Mouse (Mus musculus): Measurements from ENCODE around the gene Parp8. TPM values are rescaled to one million over a fixed set of nuclear protein-coding genes. Genes with fewer than 3 reads are reported as not detected.
A peak's percentile ranks its signal among the peaks of the same experiment; 100 is the strongest.

Parp8 gene
- total RNA-seq, 2 experiments from 2014 or later, result 58.6 to 59.2 TPM

DNA sequence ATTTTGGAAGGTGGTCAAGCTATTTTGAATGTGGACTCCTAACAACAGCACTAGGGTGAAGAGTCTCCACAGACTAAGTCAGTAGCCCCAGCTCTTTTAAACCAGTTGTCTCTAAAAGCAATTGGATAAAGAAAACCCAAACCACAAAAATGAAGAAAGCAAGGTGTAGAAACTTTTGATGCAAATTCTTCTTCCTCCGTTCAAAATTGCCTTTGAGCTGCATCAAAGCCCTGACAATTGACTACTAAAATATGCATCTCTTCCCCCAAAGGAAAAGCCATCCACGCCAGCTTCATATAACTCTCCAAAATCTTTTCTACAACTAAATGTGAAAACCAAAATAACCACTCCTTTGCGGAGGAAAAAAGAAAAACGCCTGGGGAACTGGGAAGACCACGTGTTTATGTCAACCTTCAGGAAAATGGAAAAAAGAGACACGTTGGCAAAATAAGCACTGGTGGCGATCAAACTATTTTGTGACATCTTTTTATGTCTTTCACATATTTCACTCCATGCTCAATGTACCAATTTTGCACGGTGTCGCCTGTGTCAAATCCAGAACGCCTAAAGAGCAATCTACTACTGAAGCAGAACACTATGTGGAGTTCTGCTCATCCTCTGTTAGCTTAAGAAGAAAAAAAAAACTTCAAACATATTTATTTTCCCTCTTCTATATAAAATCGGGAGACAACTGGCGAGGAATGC is 1.8 kb downstream of the Parp8 start:
- DNase-seq (ENCODE audit: low spot score in 2 of 2), result no peak

- DNase-seq (ENCODE audit: low spot score in 2 of 2), result no peak
Measured at GRCm38 (mm10) chr13:117020631-117021030, 4.7 kb downstream of the Parp8 start.

GRCm38 (mm10) chr13:117018676-117019075 is 6.7 kb downstream of the Parp8 start:
- no peak for DNase-seq (ENCODE audit: low spot score in 2 of 2)

GRCm38 (mm10) chr13:117013516-117013915 is 11.8 kb downstream of the Parp8 start:
- DNase-seq (ENCODE audit: low spot score in 2 of 2), result no peak

GRCm38 (mm10) chr13:117012031-117012430 is 13.3 kb downstream of the Parp8 start:
- no peak for DNase-seq (ENCODE audit: low spot score in 2 of 2)

- no peak for DNase-seq (ENCODE audit: low spot score in 2 of 2)
Measured at GRCm38 (mm10) chr13:117010143-117010542, 15.2 kb downstream of the Parp8 start.

DNA sequence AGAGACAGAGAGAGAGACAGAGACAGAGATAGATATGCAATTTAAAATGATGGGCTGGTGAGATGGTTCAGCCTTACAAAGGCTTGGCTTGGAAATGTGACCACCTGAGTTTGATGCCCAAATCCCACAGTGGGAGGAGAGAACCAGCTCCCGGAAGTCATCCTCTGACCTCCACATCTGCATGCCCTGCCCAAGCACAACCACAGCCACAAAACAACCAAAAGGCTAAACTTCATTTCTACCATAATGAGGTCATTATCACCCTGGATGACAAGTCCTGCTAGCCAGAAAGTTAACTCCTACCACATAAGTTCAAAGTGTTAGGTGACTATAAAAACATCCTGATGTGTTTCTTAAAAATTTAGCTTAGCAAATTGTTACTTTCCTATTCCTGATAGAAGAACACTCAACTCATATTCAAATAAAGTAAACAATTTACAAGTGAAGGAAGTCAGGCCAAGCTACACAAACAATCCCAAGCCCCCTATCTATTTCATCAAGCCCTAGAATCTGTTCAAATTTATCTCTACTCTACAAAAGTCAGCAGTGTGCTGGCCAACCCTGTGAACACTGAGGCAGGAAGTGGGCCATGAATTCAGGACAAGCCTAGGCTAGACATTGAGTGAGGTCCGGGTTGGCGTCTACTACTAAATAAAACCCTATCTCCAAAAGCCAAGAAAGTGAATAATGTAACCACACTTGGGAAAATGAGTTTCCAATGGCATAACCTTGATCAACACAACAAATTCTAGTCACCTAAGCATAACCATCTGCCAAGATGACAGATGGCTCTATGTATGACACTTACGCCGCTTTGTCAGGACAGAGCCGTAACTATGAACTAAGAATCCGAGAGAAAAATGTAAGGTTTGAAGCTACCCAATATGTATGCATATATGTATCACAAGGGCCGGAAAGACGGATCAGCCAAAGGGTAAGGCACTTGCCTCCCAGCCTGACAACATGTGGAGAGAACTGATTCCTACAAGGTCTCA is 17.0 kb downstream of the Parp8 start:
- DNase-seq (ENCODE audit: low spot score in 2 of 2), result no peak

DNA sequence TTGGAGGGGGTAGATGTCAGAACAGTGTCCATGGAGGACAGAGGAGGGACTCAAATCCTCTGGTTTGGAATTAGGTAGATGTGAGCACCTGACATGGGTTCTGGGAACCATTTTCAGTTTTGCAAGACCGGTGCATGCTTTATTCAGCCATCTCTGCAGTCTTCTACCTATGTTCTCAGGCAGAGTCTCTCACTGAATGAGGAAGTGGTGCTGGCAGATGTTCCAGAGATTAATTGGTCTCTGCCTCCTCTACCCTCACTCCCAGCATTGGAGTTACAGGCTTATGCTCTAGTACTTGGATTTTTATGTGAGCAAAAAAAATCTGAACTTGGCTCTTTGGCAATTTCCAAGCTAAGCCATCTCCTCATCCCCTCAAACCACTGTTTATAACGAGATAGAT is 17.8 kb downstream of the Parp8 start:
- DNase-seq (ENCODE audit: low spot score in 2 of 2), result no peak

- DNase-seq (ENCODE audit: low spot score in 2 of 2), result no peak
Measured at GRCm38 (mm10) chr13:117006638-117007037, 18.7 kb downstream of the Parp8 start.

DNA sequence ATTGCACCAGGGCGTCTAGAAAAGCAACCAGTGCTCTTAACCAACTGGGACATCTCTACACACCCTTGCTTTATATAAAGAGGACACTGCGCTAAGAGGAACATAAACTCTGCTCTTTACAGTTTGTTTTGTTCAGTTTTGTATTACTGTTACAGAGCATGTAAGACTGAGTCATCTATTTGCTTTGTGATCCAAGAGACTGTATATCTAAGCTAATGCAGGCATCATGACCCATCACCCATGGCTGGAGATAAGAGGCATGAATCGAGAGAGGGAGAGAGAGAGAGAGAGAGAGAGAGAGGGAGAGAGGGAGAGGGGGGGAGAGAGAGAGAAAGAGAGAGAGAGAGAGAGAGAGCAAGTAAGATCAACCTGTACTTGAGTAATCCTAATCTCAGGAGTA is 24.8 kb downstream of the Parp8 start:
- DNase-seq (ENCODE audit: low spot score in 2 of 2), result no peak

DNA sequence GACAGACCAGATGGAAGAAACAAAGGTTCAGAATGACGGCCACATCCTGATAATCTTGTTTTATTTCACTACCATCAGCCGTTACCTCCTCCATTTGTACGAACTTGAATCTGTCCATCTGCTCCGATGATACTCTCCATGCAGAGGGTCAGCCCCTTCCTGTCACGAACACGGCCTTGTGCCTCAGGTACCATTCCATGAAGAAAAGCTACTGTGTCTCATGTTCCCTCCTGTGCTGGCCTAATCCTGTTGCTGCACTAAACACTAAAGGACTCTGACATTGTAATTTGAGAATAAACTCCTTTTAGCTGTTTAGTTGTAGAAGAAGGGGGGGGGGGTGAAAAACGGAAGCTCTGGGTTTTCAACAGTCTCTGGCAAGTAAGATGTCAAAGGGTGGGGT is 33.8 kb downstream of the Parp8 start:
- no peak for DNase-seq (ENCODE audit: low spot score in 2 of 2)

GRCm38 (mm10) chr13:116990327-116990726 is 35.0 kb downstream of the Parp8 start:
- DNase-seq (ENCODE audit: low spot score in 2 of 2), result no peak

DNA sequence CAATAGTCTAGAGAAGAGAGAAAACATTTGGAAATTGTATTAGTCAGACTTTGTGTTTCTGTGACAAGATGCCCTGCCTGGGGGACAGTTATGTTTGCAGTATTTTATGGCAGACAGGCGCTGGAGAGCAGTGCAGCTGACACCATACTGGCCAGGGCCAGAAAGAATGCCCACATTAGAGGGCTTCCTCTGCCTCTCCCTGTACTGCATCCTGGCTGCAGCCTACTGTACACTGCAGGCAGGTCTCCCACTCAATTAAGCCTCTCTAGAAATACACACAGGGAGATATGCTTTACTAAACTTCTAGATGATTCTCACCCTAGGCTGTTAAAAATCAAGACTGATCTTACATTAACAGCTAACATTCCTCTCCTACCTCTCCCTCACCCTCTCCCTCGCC is 36.6 kb downstream of the Parp8 start:
- DNase-seq (ENCODE audit: low spot score in 2 of 2), result no peak

- no peak for DNase-seq (ENCODE audit: low spot score in 2 of 2)
Measured at GRCm38 (mm10) chr13:116988208-116988607, 37.1 kb downstream of the Parp8 start.

DNA sequence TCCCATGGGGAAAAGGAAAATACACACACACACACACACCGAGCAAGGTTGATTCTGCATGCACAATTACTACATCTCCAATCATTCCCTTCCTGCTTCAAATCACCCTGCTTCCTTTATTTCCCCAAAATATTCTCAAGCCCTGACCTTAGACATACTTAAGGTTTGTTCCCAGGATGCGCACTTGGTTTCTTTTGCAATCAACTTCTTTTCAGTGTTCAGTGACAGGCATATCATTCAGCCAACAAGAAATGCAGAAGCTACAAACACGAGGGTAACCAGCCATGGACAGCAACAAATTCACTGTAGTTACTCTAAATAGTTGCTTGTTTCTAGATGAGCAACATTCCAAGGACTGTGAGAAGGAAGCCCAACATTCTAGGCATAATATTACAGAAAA is 38.1 kb downstream of the Parp8 start:
- DNase-seq (ENCODE audit: low spot score in 2 of 2), result no peak

DNA sequence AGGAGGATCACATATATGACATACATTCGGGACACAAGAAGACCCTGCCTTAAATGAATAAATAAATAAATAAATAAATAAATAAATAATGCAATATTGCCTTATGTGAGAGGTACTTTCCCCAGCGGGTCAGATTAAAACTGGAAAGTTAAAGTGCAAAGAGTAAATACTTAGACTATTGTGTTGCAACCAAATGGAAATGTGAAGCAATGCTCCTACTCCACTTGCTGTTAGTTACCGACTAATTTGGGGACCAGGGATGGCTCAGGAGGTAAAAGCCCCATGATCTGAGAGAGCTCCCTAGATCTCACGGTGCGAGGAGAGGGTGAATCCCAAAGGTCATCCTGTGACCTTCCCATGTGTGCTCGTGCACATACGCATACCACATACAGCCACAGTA is 38.7 kb downstream of the Parp8 start:
- no peak for DNase-seq (ENCODE audit: low spot score in 2 of 2)

DNA sequence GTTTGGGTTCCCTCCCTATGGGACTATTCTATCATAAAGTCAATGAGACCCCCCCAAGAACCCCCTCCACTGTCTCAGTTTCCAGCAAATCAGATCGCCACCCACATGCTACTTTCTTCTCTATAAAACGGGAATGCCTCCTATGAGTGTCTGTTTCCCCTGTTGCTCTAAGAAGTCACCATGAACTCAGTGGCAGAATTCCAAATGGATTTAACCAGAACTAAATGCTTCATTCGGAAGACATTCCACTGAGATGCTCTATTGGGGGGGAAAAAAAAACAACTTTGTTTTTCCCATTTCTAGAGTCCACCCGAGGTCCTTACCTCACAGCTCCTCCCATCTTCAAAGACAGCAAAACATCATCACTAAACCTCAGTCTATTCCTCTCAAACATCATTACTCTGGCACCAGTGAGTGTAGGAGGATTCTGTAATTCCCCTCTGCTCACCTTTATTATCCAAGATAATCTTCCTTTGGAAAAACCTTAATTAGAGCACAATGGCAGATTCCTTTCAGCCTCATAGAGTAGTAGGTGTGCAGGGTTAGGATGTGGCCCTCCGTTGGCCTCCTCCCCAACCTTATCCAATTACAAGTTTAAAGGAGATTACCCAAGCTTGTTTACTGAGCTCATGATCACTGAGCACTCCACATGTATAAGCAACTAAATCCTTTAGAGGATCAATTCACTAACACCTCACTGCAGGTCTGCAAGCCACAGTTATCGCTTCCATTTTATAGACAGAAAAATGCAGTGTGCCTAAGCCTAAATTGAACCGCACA is 51.1 kb downstream of the Parp8 start:
- no peak for DNase-seq (ENCODE audit: low spot score in 2 of 2)

DNA sequence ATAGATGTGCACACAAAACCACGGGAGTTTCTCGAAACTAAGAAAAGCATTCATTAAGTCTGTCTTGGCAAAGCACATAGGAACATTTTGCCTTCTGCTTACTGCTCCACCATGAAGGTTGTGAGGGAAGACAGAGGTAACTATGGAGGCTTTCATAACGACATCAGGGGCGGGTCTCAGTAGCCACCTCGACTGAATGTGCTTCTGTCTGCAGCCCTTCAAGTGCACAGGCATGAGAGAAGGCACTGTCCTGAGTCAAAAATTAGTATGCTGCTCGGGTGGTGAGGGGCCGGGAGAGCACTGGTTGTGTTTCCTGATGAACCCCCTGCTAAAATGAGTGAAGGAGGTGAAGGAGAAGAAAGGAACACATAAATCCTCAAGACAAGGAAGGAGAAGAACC is 51.8 kb downstream of the Parp8 start:
- peak in 1 of 2 experiments; percentile 33 for DNase-seq (ENCODE audit: low spot score in 2 of 2)

GRCm38 (mm10) chr13:116972036-116972611 is 53.2 kb downstream of the Parp8 start:
- DNase-seq (ENCODE audit: low spot score in 2 of 2), result no peak

- DNase-seq (ENCODE audit: low spot score in 2 of 2), result no peak
Measured at GRCm38 (mm10) chr13:116970706-116971428, 54.5 kb downstream of the Parp8 start.
